Mouse (Mus musculus) liver, adult 2 months (tissue): ENCODE data around the gene Tnpo2.

ENCODE experiments used
- CTCF ChIP-seq: fragments of 200-500 bp; IDR thresholded peaks from 2 replicates; pipeline ENCODE4 v1.5.1; 2011; ENCODE audit warnings: low read depth, low read length, control low read depth
- POLR2A ChIP-seq: fragments of 200-500 bp; IDR thresholded peaks from 2 replicates; pipeline ENCODE4 v1.6.1; 2011; ENCODE audit warnings: low read length, control low read depth; ENCODE audit not compliant: insufficient read depth; ENCODE audit errors: extremely low read depth

GRCm38 (mm10) chr8:85007686-85008085 is 29.0 kb upstream of the Tnpo2 start:
- TF ChIP-seq CTCF = peak; percentile 66
- TF ChIP-seq POLR2A = no peak
